Comparison of ENCODE assay signal across 8 mouse cellular contexts in genomic region chr9:40397036-40397435, GRCm38 (mm10).
A peak's percentile ranks its signal among the peaks of the same experiment; 100 is the strongest.
DNase-seq lines count a peak whose midpoint lies in the region; ATAC-seq and TF ChIP-seq lines count a peak whose summit lies in the region.

No protein-coding gene starts in this region.

- intact Hi-C loops in left cerebral cortex, adult 2 months (cut with DNase I) = loop anchor here (10.0 kb wide), 1 partner anchor 172 kb away; no protein-coding TSS in a partner anchor

- ATAC-seq in forebrain, embryonic 15.5 days (replicated peaks) = peak; percentile 76
- peak; percentile 59 for ATAC-seq in hindbrain, embryonic 13.5 days (ENCODE audit: low FRiP score)

- WGBS in forebrain, embryonic 15.5 days = 19% methylated on average over 2 of the region's 2 CpGs
- WGBS in hindbrain, embryonic 13.5 days = 21% methylated on average over 2 of the region's 2 CpGs

- peaks cover 15% of the 10 kb centered on the region for H3K4me1 ChIP-seq in forebrain, embryonic 15.5 days
- peaks cover 15% of the 10 kb centered on the region for H3K4me1 ChIP-seq in hindbrain, embryonic 13.5 days (replicated peaks)

- H3K9me3 ChIP-seq in forebrain, embryonic 15.5 days = no peaks in the 10 kb centered on the region
- H3K9me3 ChIP-seq in hindbrain, embryonic 13.5 days = no peaks in the 10 kb centered on the region

- H3K36me3 ChIP-seq in forebrain, embryonic 15.5 days = no peaks in the 10 kb centered on the region
- H3K36me3 ChIP-seq in hindbrain, embryonic 13.5 days = no peaks in the 10 kb centered on the region

- DNase-seq in CD4-positive, CD25-positive, alpha-beta regulatory T cell, adult 2 months (ENCODE audit: low read depth, low spot score) = peak; percentile 78
- peak; percentile 63 for DNase-seq in adipocyte (ENCODE audit: low spot score)
- DNase-seq in left cerebral cortex, adult 2 months (ENCODE audit: extremely low spot score in 1 of 2, low spot score in 2 of 2) = peak; percentile 66 to 68
- DNase-seq in lung, postnatal 36 days = peak; percentile 85
- peak; percentile 85 to 92 for DNase-seq in right cerebral cortex, postnatal 10 days (ENCODE audit: low spot score in 2 of 2)
- no peak for DNase-seq in ovary, adult 18-20 months (ENCODE audit: low spot score)

- H3K9ac ChIP-seq in forebrain, embryonic 15.5 days (replicated peaks) = peak overlapping the region; percentile 22; the same call in 1 of the 2 replicates
- H3K9ac ChIP-seq in hindbrain, embryonic 13.5 days = peak overlapping the region; percentile 61

- H3K4me3 ChIP-seq in forebrain, embryonic 15.5 days = peak overlapping the region; percentile 27
- peak overlapping the region; percentile 26 for H3K4me3 ChIP-seq in hindbrain, embryonic 13.5 days
- H3K4me3 ChIP-seq in left cerebral cortex, adult 2 months = peak overlapping the region; percentile 43

- peak overlapping the region; percentile 69 for H3K27ac ChIP-seq in forebrain, embryonic 15.5 days (replicated peaks)
- peak overlapping the region; percentile 82 for H3K27ac ChIP-seq in hindbrain, embryonic 13.5 days
- H3K27ac ChIP-seq in left cerebral cortex, adult 2 months = peak overlapping the region; percentile 76

- no peaks in the 10 kb centered on the region for H3K27me3 ChIP-seq in forebrain, embryonic 15.5 days
- H3K27me3 ChIP-seq in hindbrain, embryonic 13.5 days = no peaks in the 10 kb centered on the region

- H3K4me2 ChIP-seq in forebrain, embryonic 15.5 days (replicated peaks) = peak overlapping the region; percentile 26
- H3K4me2 ChIP-seq in hindbrain, embryonic 13.5 days = peak overlapping the region; percentile 42

- no peak for TF ChIP-seq CTCF in left cerebral cortex, adult 2 months (IDR thresholded peaks at IDR 0.05)
